Mouse (Mus musculus) bone marrow, adult 2 months (tissue): Measurements from ENCODE around the gene Il2ra. TPM values are rescaled to one million over a fixed set of nuclear protein-coding genes. Genes with fewer than 3 reads are reported as not detected.
"Not testable (repeated sequence)": the region's sequence is repeated elsewhere in the genome, so short reads cannot be mapped to it uniquely, and the experiment has no call there.

ENCODE experiments used
- H3K27ac ChIP-seq: fragments of 200-500 bp; 2 replicates; pipeline ENCODE4 v1.5.1; 2012; ENCODE audit warnings: low read depth, mild to moderate bottlenecking, control low read depth, inconsistent platforms, low read length; ENCODE audit not compliant: control insufficient read depth, poor library complexity, insufficient read depth
- H3K4me1 ChIP-seq: fragments of 200-500 bp; 2 replicates; pipeline ENCODE4 v1.6.1; 2011; ENCODE audit warnings: low read length; ENCODE audit not compliant: control insufficient read depth, insufficient read depth
- H3K4me3 ChIP-seq: fragments of 200-500 bp; replicated peaks from 2 replicates; pipeline ENCODE3; 2011; ENCODE audit warnings: mild to moderate bottlenecking, low read depth, low read length, control low read depth; ENCODE audit not compliant: control insufficient read depth
- CTCF ChIP-seq: fragments of 200-500 bp; IDR thresholded peaks from 2 replicates; pipeline ENCODE4 v1.5.1; 2011; ENCODE audit warnings: low read length, control low read depth; ENCODE audit not compliant: control insufficient read depth, insufficient read depth
- POLR2A ChIP-seq: fragments of 200-500 bp; IDR thresholded peaks from 2 replicates; pipeline ENCODE4 v1.6.1; 2011; ENCODE audit warnings: low read depth, mild to moderate bottlenecking, control low read depth, low read length, borderline replicate concordance; ENCODE audit not compliant: control insufficient read depth
- WGBS: fragments of 180-500 bp; shearing (Covaris S2); methylation state at CpG from one replicate; pipeline ENCODE4 v1.1.7; 2018; 5-methylcytosine and 5-hydroxymethylcytosine counted together
- polyA plus RNA-seq: library from polyadenylated mRNA; stranded (reverse); fragments of >200 nt; gene quantifications from 2 replicates; pipeline ENCODE4 v1.2.4, GENCODE M21; 2011; ENCODE audit warnings: low replicate concordance; ENCODE audit not compliant: missing spikeins, insufficient read depth, insufficient read length

Gene Il2ra
- polyA plus RNA-seq: 0.57 and 3.9 TPM in 2 replicates

- WGBS: 59% methylated on average over 3 of the region's 3 CpGs
- Histone ChIP-seq H3K4me3 (no peak within 1 kb of the TSS), H3K27ac (peak within 1 kb of the TSS; percentile 59), H3K4me1 (no peaks in the 10 kb centered on the region; the same call in 1 of the 2 replicates)
- TF ChIP-seq POLR2A (no peak), CTCF (no peak)
Measured at GRCm38 (mm10) chr2:11642451-11642941, at the start of gene Il2ra. Gene Il2ra, plus strand, starts transcription at chr2:11642807.

GRCm38 (mm10) chr2:11596690-11597089 lies 45.9 kb upstream of the Il2ra start:
- 67% methylated on average over 2 of the region's 2 CpGs for WGBS
- no peak overlapping the region for H3K4me3 ChIP-seq
- H3K4me1 ChIP-seq: no peaks in the 10 kb centered on the region; the same call in 1 of the 2 replicates
- no peak overlapping the region for H3K27ac ChIP-seq
- TF ChIP-seq CTCF (no peak), POLR2A (no peak)

GRCm38 (mm10) chr2:11597906-11598305 lies 44.7 kb upstream of the Il2ra start:
- WGBS: 92% methylated on average over 7 of the region's 7 CpGs
- H3K27ac ChIP-seq: no peak overlapping the region
- no peaks in the 10 kb centered on the region; the same call in 1 of the 2 replicates for H3K4me1 ChIP-seq
- no peak overlapping the region for H3K4me3 ChIP-seq
- TF ChIP-seq POLR2A (no peak), CTCF (no peak)

- H3K27ac ChIP-seq: no peak overlapping the region
- H3K4me1 ChIP-seq: no peaks in the 10 kb centered on the region; the same call in 1 of the 2 replicates
- no peak overlapping the region for H3K4me3 ChIP-seq
- 85% methylated on average over 6 of the region's 6 CpGs for WGBS
- TF ChIP-seq POLR2A (no peak), CTCF (no peak)
Measured at GRCm38 (mm10) chr2:11601795-11602194, 40.8 kb upstream of the Il2ra start.

GRCm38 (mm10) chr2:11602506-11603489 lies 39.8 kb upstream of the Il2ra start:
- peak; percentile 100 for TF ChIP-seq CTCF
- TF ChIP-seq POLR2A: peak; percentile 80; the same call in 1 of the 2 replicates
- Histone ChIP-seq H3K27ac (peak overlapping the region; percentile 65), H3K4me3 (peak overlapping the region; percentile 82), H3K4me1 (no peaks in the 10 kb centered on the region; the same call in 1 of the 2 replicates)
- under 1% methylated on average over 78 of the region's 78 CpGs for WGBS

GRCm38 (mm10) chr2:11604053-11604452 lies 38.6 kb upstream of the Il2ra start, which contains the start of gene Rbm17:
Gene Rbm17, minus strand, starts transcription at chr2:11604153.
- WGBS: 82% methylated on average over 5 of the region's 5 CpGs
- TF ChIP-seq POLR2A: no peak
- no peak for TF ChIP-seq CTCF
- H3K4me1 ChIP-seq: no peaks in the 10 kb centered on the region; the same call in 1 of the 2 replicates
- peak within 1 kb of the TSS; percentile 82 for H3K4me3 ChIP-seq
- peak within 1 kb of the TSS; percentile 65 for H3K27ac ChIP-seq

- H3K27ac ChIP-seq: no peak overlapping the region
Measured at GRCm38 (mm10) chr2:11604911-11605310, 37.7 kb upstream of the Il2ra start.

GRCm38 (mm10) chr2:11606718-11607117 lies 35.9 kb upstream of the Il2ra start:
- not testable (repeated sequence) for H3K4me3 ChIP-seq, H3K4me1 ChIP-seq
- WGBS: 69% methylated on average over 4 of the region's 4 CpGs

More at GRCm38 (mm10) chr2:11604911-11605310, 37.7 kb upstream of the Il2ra start:
- TF ChIP-seq CTCF (no peak), POLR2A (no peak)
- no peak overlapping the region for H3K4me3 ChIP-seq
- no peaks in the 10 kb centered on the region; the same call in 1 of the 2 replicates for H3K4me1 ChIP-seq

GRCm38 (mm10) chr2:11612939-11613338 lies 29.7 kb upstream of the Il2ra start:
- H3K4me3 ChIP-seq, H3K4me1 ChIP-seq, H3K27ac ChIP-seq: not testable (repeated sequence)
- WGBS: 86% methylated on average over 6 of the region's 6 CpGs

More at GRCm38 (mm10) chr2:11606718-11607117, 35.9 kb upstream of the Il2ra start:
- H3K27ac ChIP-seq: not testable (repeated sequence)
